16 mouse cellular contexts compared by ENCODE assay signal in genomic region chr10:81162318-81162652, GRCm38 (mm10). TPM values are rescaled to one million over a fixed set of nuclear protein-coding genes. Genes with fewer than 3 reads are reported as not detected.
DNase-seq lines count a peak whose midpoint lies in the region; ATAC-seq and TF ChIP-seq lines count a peak whose summit lies in the region.
"Had no signal": no experiment of that assay in that cellular context is flagged by ENCODE, and none has a peak within 500 bp of the region (broad histone marks: within the 10 kb centered on the region; RNA-seq: fewer than 3 reads in every experiment).

No protein-coding gene starts in this region.

- peak; percentile 16 for DNase-seq in adrenal gland, postnatal 10 days
- DNase-seq in adrenal gland, postnatal 14 days: no peak
- no peak for DNase-seq in midbrain, embryonic 10.5 days (ENCODE audit: low spot score)
- DNase-seq in gastrocnemius, adult 2 months: no peak
- DNase-seq: heart, adult 18-20 months; heart, postnatal 36 days had no signal

- H3K9me3 ChIP-seq in midbrain, embryonic 10.5 days (replicated peaks): no peaks in the 10 kb centered on the region
- H3K9me3 ChIP-seq in midbrain, embryonic 16.5 days (replicated peaks; ENCODE audit: control insufficient read depth, low read length, poor library complexity, severe bottlenecking): no peaks in the 10 kb centered on the region
- no peaks in the 10 kb centered on the region for H3K9me3 ChIP-seq in neural tube, embryonic 12.5 days
- H3K9me3 ChIP-seq in forebrain, embryonic 16.5 days (ENCODE audit: control insufficient read depth, low read length): no peaks in the 10 kb centered on the region
- H3K9me3 ChIP-seq: limb, embryonic 15.5 days had no signal

- ATAC-seq in midbrain, embryonic 16.5 days: no peak
- 0 out of 2 replicates have a peak, but pooled peaks have one; percentile 13 for ATAC-seq in granulocyte monocyte progenitor cell, adult 5-6 weeks (replicated peaks; ENCODE audit: poor library complexity, severe bottlenecking)
- ATAC-seq in neural tube, embryonic 12.5 days (ENCODE audit: low FRiP score, low read depth): peak; percentile 31; the same call in 1 of the 2 replicates
- no peak for ATAC-seq in forebrain, embryonic 16.5 days
- ATAC-seq: activated CD4-positive, CD25-positive, alpha-beta regulatory T cell, adult 4 months had no signal

- intact Hi-C loops in gastrocnemius, adult 2 months (cut with DNase I): no loop called here

- peak overlapping the region; percentile 9; the same call in 1 of the 2 replicates for H3K4me3 ChIP-seq in midbrain, embryonic 10.5 days
- no peak overlapping the region for H3K4me3 ChIP-seq in midbrain, embryonic 16.5 days (ENCODE audit: low read depth, low read length)
- H3K4me3 ChIP-seq in neural tube, embryonic 12.5 days: no peak overlapping the region
- H3K4me3 ChIP-seq in forebrain, embryonic 16.5 days (replicated peaks; ENCODE audit: low read length): no peak overlapping the region
- no peak overlapping the region for H3K4me3 ChIP-seq in gastrocnemius, adult 2 months
- H3K4me3 ChIP-seq: limb, embryonic 15.5 days had no signal

- H3K27me3 ChIP-seq in midbrain, embryonic 10.5 days (ENCODE audit: low read depth, poor library complexity, severe bottlenecking): no peaks in the 10 kb centered on the region
- no peaks in the 10 kb centered on the region for H3K27me3 ChIP-seq in midbrain, embryonic 16.5 days (ENCODE audit: control insufficient read depth, insufficient read depth, low read depth, low read length)
- H3K27me3 ChIP-seq in neural tube, embryonic 12.5 days (replicated peaks): no peaks in the 10 kb centered on the region
- no peaks in the 10 kb centered on the region for H3K27me3 ChIP-seq in forebrain, embryonic 16.5 days (replicated peaks; ENCODE audit: control insufficient read depth, insufficient read depth, low read length)
- H3K27me3 ChIP-seq: limb, embryonic 15.5 days had no signal

- H3K36me3 ChIP-seq in midbrain, embryonic 10.5 days: peaks cover 83% of the 10 kb centered on the region
- H3K36me3 ChIP-seq in midbrain, embryonic 16.5 days (ENCODE audit: control insufficient read depth, insufficient read depth, low read length): peaks cover 11% of the 10 kb centered on the region
- peaks cover 67% of the 10 kb centered on the region for H3K36me3 ChIP-seq in neural tube, embryonic 12.5 days
- H3K36me3 ChIP-seq in forebrain, embryonic 16.5 days (ENCODE audit: control insufficient read depth, insufficient read depth): peaks cover 17% of the 10 kb centered on the region

- 89% methylated on average over 2 of the region's 2 CpGs for WGBS in midbrain, embryonic 10.5 days
- 79% methylated on average over 2 of the region's 2 CpGs for WGBS in midbrain, embryonic 16.5 days
- 68% methylated on average over 2 of the region's 2 CpGs for WGBS in neural tube, embryonic 12.5 days
- 78% methylated on average over 2 of the region's 2 CpGs for WGBS in forebrain, embryonic 16.5 days

- no peak overlapping the region for H3K4me2 ChIP-seq in midbrain, embryonic 16.5 days (ENCODE audit: low read length)
- peak overlapping the region; percentile 41 for H3K4me2 ChIP-seq in neural tube, embryonic 12.5 days (replicated peaks)
- no peak overlapping the region for H3K4me2 ChIP-seq in forebrain, embryonic 16.5 days (ENCODE audit: low read length)
- H3K4me2 ChIP-seq: limb, embryonic 15.5 days had no signal

- peaks cover 26% of the 10 kb centered on the region for H3K4me1 ChIP-seq in midbrain, embryonic 10.5 days
- peaks cover 15% of the 10 kb centered on the region for H3K4me1 ChIP-seq in midbrain, embryonic 16.5 days (ENCODE audit: control insufficient read depth, insufficient read depth, low read length)
- H3K4me1 ChIP-seq in neural tube, embryonic 12.5 days: peaks cover 34% of the 10 kb centered on the region
- H3K4me1 ChIP-seq in forebrain, embryonic 16.5 days (replicated peaks; ENCODE audit: control insufficient read depth, insufficient read depth, low read length): peaks cover 8% of the 10 kb centered on the region

- no peak overlapping the region for H3K9ac ChIP-seq in midbrain, embryonic 16.5 days (ENCODE audit: low read depth, low read length)
- H3K9ac ChIP-seq in neural tube, embryonic 12.5 days: no peak overlapping the region
- no peak overlapping the region for H3K9ac ChIP-seq in forebrain, embryonic 16.5 days (replicated peaks; ENCODE audit: low read depth, low read length)
- H3K9ac ChIP-seq: limb, embryonic 15.5 days had no signal

- H3K27ac ChIP-seq in midbrain, embryonic 10.5 days (replicated peaks): no peak overlapping the region
- no peak overlapping the region for H3K27ac ChIP-seq in midbrain, embryonic 16.5 days (ENCODE audit: low read length)
- peak overlapping the region; percentile 50; the same call in 1 of the 2 replicates for H3K27ac ChIP-seq in neural tube, embryonic 12.5 days
- no peak overlapping the region for H3K27ac ChIP-seq in forebrain, embryonic 16.5 days (ENCODE audit: low read length)
- no peak overlapping the region; the same call in 1 of the 2 replicates for H3K27ac ChIP-seq in gastrocnemius, adult 2 months
- H3K27ac ChIP-seq: limb, embryonic 15.5 days; macrophage had no signal

- no peak for TF ChIP-seq CTCF in gastrocnemius, adult 2 months (IDR thresholded peaks at IDR 0.05)

RNA-seq across cellular contexts. Expression of gene Pias4, which starts 5.4 kb away (rescaled TPM):
- total RNA-seq in adrenal gland, postnatal 10 days (2021): 10 to 100 TPM; 25.8 to 26.5 TPM
- 27.3 and 28.3 TPM in 2 replicates for total RNA-seq in adrenal gland, postnatal 14 days (2021)
- 61.4 and 68.5 TPM in 2 replicates for polyA plus RNA-seq in midbrain, embryonic 10.5 days (2016; fragmentation: Nextera tagmentation; extraction: Ambion mirVana)
- 49.7 and 52.2 TPM in 2 replicates for polyA plus RNA-seq in midbrain, embryonic 16.5 days (2015; fragmentation: Nextera tagmentation; extraction: Ambion mirVana)
- total RNA-seq in granulocyte monocyte progenitor cell, adult 5-6 weeks (2014; fragmentation: Nextera tagmentation): 6.3 and 22.9 TPM in 2 replicates
- total RNA-seq in granulocyte monocyte progenitor cell, adult 5-6 weeks (2017): 7.8 and 8.1 TPM in 2 replicates
- 67.6 and 70.6 TPM in 2 replicates for polyA plus RNA-seq in neural tube, embryonic 12.5 days (2016; fragmentation: Nextera tagmentation; extraction: Ambion mirVana)
- polyA plus RNA-seq in forebrain, embryonic 16.5 days (2015; fragmentation: Nextera tagmentation; extraction: Ambion mirVana): 48.5 and 62.7 TPM in 2 replicates
- 10 to 100 TPM; 15.7 to 16.2 TPM for total RNA-seq in gastrocnemius, adult 2 months (2021)

RNA-seq across cellular contexts. Expression of gene Eef2, which starts 14.1 kb away (rescaled TPM):
- 1,000 to 10,000 TPM; 1,466 to 1,521 TPM for total RNA-seq in adrenal gland, postnatal 10 days (2021)
- 1,390 and 1,511 TPM in 2 replicates for total RNA-seq in adrenal gland, postnatal 14 days (2021)
- polyA plus RNA-seq in midbrain, embryonic 10.5 days (2016; fragmentation: Nextera tagmentation; extraction: Ambion mirVana): 528 and 571 TPM in 2 replicates
- polyA plus RNA-seq in midbrain, embryonic 16.5 days (2015; fragmentation: Nextera tagmentation; extraction: Ambion mirVana): 535 and 543 TPM in 2 replicates
- total RNA-seq in granulocyte monocyte progenitor cell, adult 5-6 weeks (2014; fragmentation: Nextera tagmentation): 843 and 1,029 TPM in 2 replicates
- 1,504 and 1,576 TPM in 2 replicates for total RNA-seq in granulocyte monocyte progenitor cell, adult 5-6 weeks (2017)
- 515 and 520 TPM in 2 replicates for polyA plus RNA-seq in neural tube, embryonic 12.5 days (2016; fragmentation: Nextera tagmentation; extraction: Ambion mirVana)
- 652 and 674 TPM in 2 replicates for polyA plus RNA-seq in forebrain, embryonic 16.5 days (2015; fragmentation: Nextera tagmentation; extraction: Ambion mirVana)
- total RNA-seq in gastrocnemius, adult 2 months (2021): 1,000 to 10,000 TPM; 1,128 to 1,335 TPM

RNA-seq across cellular contexts. Expression of gene Dapk3, which starts 20.5 kb away (rescaled TPM):
- 10 to 100 TPM; 55.3 to 55.6 TPM for total RNA-seq in adrenal gland, postnatal 10 days (2021)
- 58.3 and 62.2 TPM in 2 replicates for total RNA-seq in adrenal gland, postnatal 14 days (2021)
- polyA plus RNA-seq in midbrain, embryonic 10.5 days (2016; fragmentation: Nextera tagmentation; extraction: Ambion mirVana): 52.7 and 53.3 TPM in 2 replicates
- 52.5 and 58.3 TPM in 2 replicates for polyA plus RNA-seq in midbrain, embryonic 16.5 days (2015; fragmentation: Nextera tagmentation; extraction: Ambion mirVana)
- 25.7 and 40.8 TPM in 2 replicates for total RNA-seq in granulocyte monocyte progenitor cell, adult 5-6 weeks (2014; fragmentation: Nextera tagmentation)
- 20.5 and 33.0 TPM in 2 replicates for total RNA-seq in granulocyte monocyte progenitor cell, adult 5-6 weeks (2017)
- polyA plus RNA-seq in neural tube, embryonic 12.5 days (2016; fragmentation: Nextera tagmentation; extraction: Ambion mirVana): 87.7 and 88.4 TPM in 2 replicates
- 55.1 and 56.9 TPM in 2 replicates for polyA plus RNA-seq in forebrain, embryonic 16.5 days (2015; fragmentation: Nextera tagmentation; extraction: Ambion mirVana)
- total RNA-seq in gastrocnemius, adult 2 months (2021): 10 to 100 TPM; 22.1 to 24.9 TPM

RNA-seq across cellular contexts. Expression of gene 4930442H23Rik, which starts 21.4 kb away (rescaled TPM):
- total RNA-seq in adrenal gland, postnatal 10 days (2021): not detected
- not detected in 2 replicates for total RNA-seq in adrenal gland, postnatal 14 days (2021)
- polyA plus RNA-seq in midbrain, embryonic 10.5 days (2016; fragmentation: Nextera tagmentation; extraction: Ambion mirVana): 0.09 TPM in 1 of 2 replicates, not detected in the other
- not detected in 2 replicates for polyA plus RNA-seq in midbrain, embryonic 16.5 days (2015; fragmentation: Nextera tagmentation; extraction: Ambion mirVana)
- not detected in 2 replicates for total RNA-seq in granulocyte monocyte progenitor cell, adult 5-6 weeks (2014; fragmentation: Nextera tagmentation)
- not detected in 2 replicates for total RNA-seq in granulocyte monocyte progenitor cell, adult 5-6 weeks (2017)
- polyA plus RNA-seq in neural tube, embryonic 12.5 days (2016; fragmentation: Nextera tagmentation; extraction: Ambion mirVana): not detected in 2 replicates
- polyA plus RNA-seq in forebrain, embryonic 16.5 days (2015; fragmentation: Nextera tagmentation; extraction: Ambion mirVana): not detected in 2 replicates
- total RNA-seq in gastrocnemius, adult 2 months (2021): not detected
- total RNA-seq: heart, adult 18-20 months; heart, postnatal 36 days; left cerebral cortex, adult 18-20 months had no signal
- polyA plus RNA-seq: activated CD4-positive, CD25-positive, alpha-beta regulatory T cell, adult 4 months; frontal cortex, adult 2 months; limb, embryonic 15.5 days; macrophage; neural tube, embryonic 14.5 days had no signal

RNA-seq across cellular contexts. Expression of gene Zbtb7a, which starts 27.3 kb away (rescaled TPM):
- total RNA-seq in adrenal gland, postnatal 10 days (2021): 10 to 100 TPM; 61.1 to 66.6 TPM
- 66.9 and 73.8 TPM in 2 replicates for total RNA-seq in adrenal gland, postnatal 14 days (2021)
- polyA plus RNA-seq in midbrain, embryonic 10.5 days (2016; fragmentation: Nextera tagmentation; extraction: Ambion mirVana): 7.8 and 9.8 TPM in 2 replicates
- 11.3 and 12.6 TPM in 2 replicates for polyA plus RNA-seq in midbrain, embryonic 16.5 days (2015; fragmentation: Nextera tagmentation; extraction: Ambion mirVana)
- 16.1 and 20.6 TPM in 2 replicates for total RNA-seq in granulocyte monocyte progenitor cell, adult 5-6 weeks (2014; fragmentation: Nextera tagmentation)
- total RNA-seq in granulocyte monocyte progenitor cell, adult 5-6 weeks (2017): 7.1 and 8.0 TPM in 2 replicates
- 15.6 and 17.5 TPM in 2 replicates for polyA plus RNA-seq in neural tube, embryonic 12.5 days (2016; fragmentation: Nextera tagmentation; extraction: Ambion mirVana)
- 11.6 and 11.8 TPM in 2 replicates for polyA plus RNA-seq in forebrain, embryonic 16.5 days (2015; fragmentation: Nextera tagmentation; extraction: Ambion mirVana)
- total RNA-seq in gastrocnemius, adult 2 months (2021): 10 to 100 TPM; 23.3 to 25.9 TPM

Comparison
In these comparisons a context has a peak if more than half of its experiments do, and no peak if none do; other contexts are left out.
1. ATAC-seq: peak in granulocyte monocyte progenitor cell, adult 5-6 weeks (single experiment) and neural tube, embryonic 12.5 days (single experiment); none in midbrain, embryonic 16.5 days (single experiment) and forebrain, embryonic 16.5 days (single experiment).